Mouse (Mus musculus): Measurements from ENCODE around the gene Zfand3. TPM values are rescaled to one million over a fixed set of nuclear protein-coding genes. Genes with fewer than 3 reads are reported as not detected.
A peak's percentile ranks its signal among the peaks of the same experiment; 100 is the strongest.

Zfand3 gene
- total and polyA plus RNA-seq, 3 experiments, result 23.2 to 44.0 (median 23.5) TPM

- Histone ChIP-seq H3K9ac (ENCODE audit: insufficient read depth, low read depth) (no peak overlapping the region), H3K9me3 (replicated peaks; ENCODE audit: low read length) (no peaks in the 10 kb centered on the region), H3K27me3 (replicated peaks) (no peaks in the 10 kb centered on the region), H3K79me2 (replicated peaks; ENCODE audit: control insufficient read depth, extremely low read depth, insufficient read depth, poor library complexity, severe bottlenecking) (0 out of 2 replicates have a peak, but pooled peaks cover 5% of the 10 kb centered on the region), H3K27ac (ENCODE audit: insufficient read depth, low read depth) (no peak overlapping the region), H3K4me3 (replicated peaks in 1 of 3; ENCODE audit: low read depth in 2 of 3, low read length in 2 of 3, poor library complexity in 1 of 3) (no peak overlapping the region), H3K36me3 (replicated peaks in 1 of 2; ENCODE audit: control insufficient read depth in 1 of 2, insufficient read depth in 1 of 2, low read length in 1 of 2) (peaks cover 2 to 16% of the 10 kb centered on the region in 2 experiments), H3K4me1 (ENCODE audit: control insufficient read depth in 1 of 2, insufficient read depth in 2 of 2) (peaks cover 8 to 32% of the 10 kb centered on the region in 2 experiments), H3K4me2 (ENCODE audit: insufficient read depth, low read depth, poor library complexity, severe bottlenecking) (no peak overlapping the region)
- TF ChIP-seq IRF4 (IDR thresholded peaks at IDR 0.05; ENCODE audit: low read depth, low read length) (no peak), CHD2 (IDR thresholded peaks at IDR 0.05; ENCODE audit: low read length) (no peak), RAD21 (IDR thresholded peaks at IDR 0.05; ENCODE audit: low read depth, low read length) (no peak), MAFK (IDR thresholded peaks at IDR 0.05; ENCODE audit: insufficient replicate concordance, low read length) (no peak), KAT2A (IDR thresholded peaks at IDR 0.05; ENCODE audit: insufficient replicate concordance, low read length) (no peak), TCF12 (IDR thresholded peaks at IDR 0.05; ENCODE audit: low read depth, low read length) (no peak), MAZ (IDR thresholded peaks at IDR 0.05; ENCODE audit: low read depth, low read length) (no peak), ZKSCAN1 (IDR thresholded peaks at IDR 0.05; ENCODE audit: borderline replicate concordance, low read depth, low read length) (no peak), ELF1 (IDR thresholded peaks at IDR 0.05; ENCODE audit: low read depth, low read length) (no peak), SIN3A (IDR thresholded peaks at IDR 0.05; ENCODE audit: low read length) (no peak), MEF2A (IDR thresholded peaks at IDR 0.05; ENCODE audit: borderline replicate concordance, low read depth, low read length) (no peak), ZC3H11A (IDR thresholded peaks at IDR 0.05; ENCODE audit: low read depth, low read length) (no peak), CHD1 (IDR thresholded peaks at IDR 0.05; ENCODE audit: low read depth, low read length) (no peak), SMC3 (IDR thresholded peaks at IDR 0.05; ENCODE audit: low read depth, low read length) (no peak), MYC (IDR thresholded peaks at IDR 0.05; ENCODE audit: low read depth, low read length) (no peak), NELFE (IDR thresholded peaks at IDR 0.05; ENCODE audit: low read depth, low read length) (no peak)
- in situ Hi-C loops (cut with MboI; ENCODE audit: low pct_ligation_motif_present, low pct_unique_long_range_greater_than_20kb, low sequenced_read_pairs), result no loop called here
- no peak for DNase-seq (ENCODE audit: extremely low read depth)
- dilution Hi-C loops (cut with MboI; ENCODE audit: extremely low pct_ligation_motif_present, extremely low pct_unique_long_range_greater_than_20kb, low sequenced_read_pairs), result no loop called here
Measured at GRCm38 (mm10) chr17:30053871-30054270, 49.3 kb downstream of the Zfand3 start.

- Histone ChIP-seq H3K36me3 (replicated peaks in 1 of 2; ENCODE audit: control insufficient read depth in 1 of 2, insufficient read depth in 1 of 2, low read length in 1 of 2) (peaks cover 2 to 16% of the 10 kb centered on the region in 2 experiments), H3K9ac (ENCODE audit: insufficient read depth, low read depth) (no peak overlapping the region), H3K27me3 (replicated peaks) (no peaks in the 10 kb centered on the region), H3K27ac (ENCODE audit: insufficient read depth, low read depth) (no peak overlapping the region), H3K4me1 (ENCODE audit: control insufficient read depth in 1 of 2, insufficient read depth in 2 of 2) (peaks cover 8 to 32% of the 10 kb centered on the region in 2 experiments), H3K4me3 (replicated peaks in 1 of 3; ENCODE audit: low read depth in 2 of 3, low read length in 2 of 3, poor library complexity in 1 of 3) (no peak overlapping the region), H3K9me3 (replicated peaks; ENCODE audit: low read length) (no peaks in the 10 kb centered on the region), H3K4me2 (ENCODE audit: insufficient read depth, low read depth, poor library complexity, severe bottlenecking) (no peak overlapping the region), H3K79me2 (replicated peaks; ENCODE audit: control insufficient read depth, extremely low read depth, insufficient read depth, poor library complexity, severe bottlenecking) (0 out of 2 replicates have a peak, but pooled peaks cover 3% of the 10 kb centered on the region)
- dilution Hi-C loops (cut with MboI; ENCODE audit: extremely low pct_ligation_motif_present, extremely low pct_unique_long_range_greater_than_20kb, low sequenced_read_pairs) (no loop called here), in situ Hi-C loops (cut with MboI; ENCODE audit: low pct_ligation_motif_present, low pct_unique_long_range_greater_than_20kb, low sequenced_read_pairs) (no loop called here)
- no peak for TF ChIP-seq MAX (IDR thresholded peaks at IDR 0.05; ENCODE audit: low read length)
- no peak for TF ChIP-seq POLR2A (IDR thresholded peaks at IDR 0.05; ENCODE audit: low read depth, low read length)
- TF ChIP-seq EP300 (IDR thresholded peaks at IDR 0.05; ENCODE audit: low read length), result no peak
- no peak for TF ChIP-seq ZNF384 (IDR thresholded peaks at IDR 0.05; ENCODE audit: low read depth, low read length)
- no peak for TF ChIP-seq MAFK (IDR thresholded peaks at IDR 0.05; ENCODE audit: insufficient replicate concordance, low read length)
- no peak for TF ChIP-seq USF1 (IDR thresholded peaks at IDR 0.05; ENCODE audit: low read depth, low read length)
- TF ChIP-seq BHLHE40 (IDR thresholded peaks at IDR 0.05; ENCODE audit: low read depth, low read length), result no peak
- no peak for TF ChIP-seq GABPA (IDR thresholded peaks at IDR 0.05; ENCODE audit: insufficient replicate concordance, low read depth, low read length)
- no peak for TF ChIP-seq RCOR1 (conservative IDR thresholded peaks at IDR 0.05; ENCODE audit: low read depth, low read length)
- no peak for TF ChIP-seq IRF4 (IDR thresholded peaks at IDR 0.05; ENCODE audit: low read depth, low read length)
- no peak for TF ChIP-seq CTCF (conservative IDR thresholded peaks at IDR 0.05 in 1 of 2, IDR thresholded peaks at IDR 0.05 in 1 of 2; ENCODE audit: low read depth in 2 of 2, low read length in 2 of 2)
- no peak for TF ChIP-seq USF2 (conservative IDR thresholded peaks at IDR 0.05; ENCODE audit: low read depth, low read length)
- no peak for TF ChIP-seq POLR2AphosphoS2 (IDR thresholded peaks at IDR 0.05; ENCODE audit: low read depth, low read length)
- no peak for TF ChIP-seq UBTF (IDR thresholded peaks at IDR 0.05; ENCODE audit: low read depth, low read length)
- no peak for TF ChIP-seq MXI1 (IDR thresholded peaks at IDR 0.05; ENCODE audit: low read depth, low read length)
- TF ChIP-seq ZMIZ1 (IDR thresholded peaks at IDR 0.05; ENCODE audit: low read depth, low read length), result no peak
- TF ChIP-seq ZKSCAN1 (IDR thresholded peaks at IDR 0.05; ENCODE audit: borderline replicate concordance, low read depth, low read length), result no peak
- TF ChIP-seq HCFC1 (IDR thresholded peaks at IDR 0.05; ENCODE audit: low read depth, low read length), result no peak
- TF ChIP-seq ELF1 (IDR thresholded peaks at IDR 0.05; ENCODE audit: low read depth, low read length), result no peak
- TF ChIP-seq CHD1 (IDR thresholded peaks at IDR 0.05; ENCODE audit: low read depth, low read length), result no peak
- DNase-seq (ENCODE audit: extremely low read depth), result peak; percentile 30
Measured at GRCm38 (mm10) chr17:30056226-30056625, 51.7 kb downstream of the Zfand3 start.
